Mouse (Mus musculus) MEL (cell line): ENCODE results near the gene Nek11. TPM values are rescaled to one million over a fixed set of nuclear protein-coding genes. Genes with fewer than 3 reads are reported as not detected.
"Not testable (repeated sequence)": the region's sequence is repeated elsewhere in the genome, so short reads cannot be mapped to it uniquely, and the experiment has no call there.

ENCODE experiments used
- DNase-seq: peaks from one replicate; pipeline ENCODE4 v3.0.0; 2011; ENCODE audit warnings: low read depth, low spot score
- H3K27ac ChIP-seq: 2 replicates; pipeline ENCODE4 v1.5.1; 2012; ENCODE audit warnings: low read depth, mild to moderate bottlenecking, control low read depth, low read length, moderate library complexity; ENCODE audit not compliant: control insufficient read depth
- H3K27me3 ChIP-seq, 2 experiments: fragments of 150-350 bp in 1 of 2; sonication (generic) in 1 of 2; 2 replicates each; pipeline ENCODE4 v1.6.1; 2012; ENCODE audit warnings: low read length in 2 of 2, mild to moderate bottlenecking in 2 of 2, improper control_type of control experiment in 1 of 2, moderate library complexity in 1 of 2; ENCODE audit not compliant: insufficient read depth in 2 of 2, control insufficient read depth in 1 of 2
- H3K36me3 ChIP-seq, 2 experiments: 2 replicates each; pipeline ENCODE4 v1.6.1; 2012 to 2014; ENCODE audit warnings: low read length in 2 of 2, improper control_type of control experiment in 1 of 2, inconsistent platforms in 1 of 2, mild to moderate bottlenecking in 1 of 2; ENCODE audit not compliant: insufficient read depth in 2 of 2, control insufficient read depth in 1 of 2
- H3K4me1 ChIP-seq, 2 experiments: fragments of 150-350 bp in 1 of 2; sonication (generic) in 1 of 2; 2 replicates each; pipeline ENCODE4 v1.6.1; 2012; ENCODE audit warnings: low read length in 2 of 2, improper control_type of control experiment in 1 of 2, mild to moderate bottlenecking in 1 of 2; ENCODE audit not compliant: insufficient read depth in 2 of 2, control insufficient read depth in 1 of 2
- H3K4me3 ChIP-seq, 2 experiments: fragments of 150-350 bp in 1 of 2; sonication (generic) in 1 of 2; 2 replicates each; pipeline ENCODE4 v1.5.1; 2012; ENCODE audit warnings: low read depth in 2 of 2, low read length in 2 of 2, mild to moderate bottlenecking in 2 of 2, moderate library complexity in 2 of 2, control low read depth in 1 of 2, improper control_type of control experiment in 1 of 2; ENCODE audit not compliant: control insufficient read depth in 1 of 2, insufficient read depth in 1 of 2
- H3K79me2 ChIP-seq: 2 replicates; pipeline ENCODE4 v1.6.1; 2012; ENCODE audit warnings: mild to moderate bottlenecking, low read length, moderate library complexity; ENCODE audit not compliant: control insufficient read depth, poor library complexity, insufficient read depth
- H3K9ac ChIP-seq: 2 replicates; pipeline ENCODE4 v1.6.1; 2012; ENCODE audit warnings: low read depth, mild to moderate bottlenecking, control low read depth, low read length, moderate library complexity; ENCODE audit not compliant: control insufficient read depth, poor library complexity, severe bottlenecking
- H3K9me3 ChIP-seq: fragments of 150-350 bp; sonication (generic); replicated peaks from 2 replicates; pipeline ENCODE4 v1.6.1; 2012; ENCODE audit warnings: mild to moderate bottlenecking, low read length, improper control_type of control experiment, moderate library complexity; ENCODE audit not compliant: insufficient read depth
- CTCF ChIP-seq, 3 experiments: IDR thresholded peaks in 2 of 3; conservative IDR thresholded peaks in 1 of 3; 2 replicates each; pipeline ENCODE4 v1.5.1; 2011 to 2012; ENCODE audit warnings: low read length in 3 of 3, low read depth in 2 of 3, mild to moderate bottlenecking in 2 of 3, improper control_type of control experiment in 1 of 3, inconsistent platforms in 1 of 3, mixed read lengths in 1 of 3, moderate library complexity in 1 of 3; ENCODE audit not compliant: control insufficient read depth in 1 of 3, insufficient read depth in 1 of 3, poor library complexity in 1 of 3, severe bottlenecking in 1 of 3
- ELF1 ChIP-seq: IDR thresholded peaks from 2 replicates; pipeline ENCODE4 v1.6.1; 2014; ENCODE audit warnings: low read depth, mild to moderate bottlenecking, inconsistent platforms, low read length, improper control_type of control experiment, moderate library complexity
- GATA1 ChIP-seq: IDR thresholded peaks from 2 replicates; pipeline ENCODE4 v1.6.1; 2011; ENCODE audit warnings: low read depth, low read length, improper control_type of control experiment
- HCFC1 ChIP-seq: IDR thresholded peaks from 2 replicates; pipeline ENCODE4 v1.6.1; 2012; ENCODE audit warnings: low read depth, mild to moderate bottlenecking, inconsistent platforms, low read length, improper control_type of control experiment, moderate library complexity
- MAX ChIP-seq: IDR thresholded peaks from 2 replicates; pipeline ENCODE4 v1.6.1; 2011; ENCODE audit warnings: low read length, improper control_type of control experiment
- MXI1 ChIP-seq: IDR thresholded peaks from 2 replicates; pipeline ENCODE4 v1.6.1; 2011; ENCODE audit warnings: mild to moderate bottlenecking, low read depth, low read length, improper control_type of control experiment
- NELFE ChIP-seq: IDR thresholded peaks from 2 replicates; pipeline ENCODE4 v1.6.1; 2011; ENCODE audit warnings: low read depth, low read length, improper control_type of control experiment
- POLR2A ChIP-seq, 2 experiments: IDR thresholded peaks; 2 replicates each; pipeline ENCODE4 v1.6.1; 2011 to 2012; ENCODE audit warnings: low read length in 2 of 2, mild to moderate bottlenecking in 2 of 2, control low read depth in 1 of 2, improper control_type of control experiment in 1 of 2, low read depth in 1 of 2, moderate library complexity in 1 of 2; ENCODE audit not compliant: control insufficient read depth in 1 of 2, insufficient read depth in 1 of 2, poor library complexity in 1 of 2
- SIN3A ChIP-seq: IDR thresholded peaks from 2 replicates; pipeline ENCODE4 v1.6.1; 2012; ENCODE audit warnings: low read length, improper control_type of control experiment, inconsistent platforms
- TBP ChIP-seq: IDR thresholded peaks from 2 replicates; pipeline ENCODE4 v1.8.0; 2011; ENCODE audit warnings: low read depth, low read length, improper control_type of control experiment
- TCF12 ChIP-seq: IDR thresholded peaks from 2 replicates; pipeline ENCODE4 v1.6.1; 2014; ENCODE audit warnings: low read depth, mild to moderate bottlenecking, inconsistent platforms, low read length, improper control_type of control experiment, moderate library complexity
- UBTF ChIP-seq: IDR thresholded peaks from 2 replicates; pipeline ENCODE4 v1.6.1; 2012; ENCODE audit warnings: low read depth, mild to moderate bottlenecking, inconsistent platforms, low read length, improper control_type of control experiment, moderate library complexity, borderline replicate concordance; ENCODE audit not compliant: insufficient read depth
- USF1 ChIP-seq: IDR thresholded peaks from 2 replicates; pipeline ENCODE4 v1.6.1; 2014; ENCODE audit warnings: low read depth, mild to moderate bottlenecking, inconsistent platforms, low read length, improper control_type of control experiment, moderate library complexity
- USF2 ChIP-seq, 2 experiments: IDR thresholded peaks; 2 replicates each; pipeline ENCODE4 v1.6.1; 2011 to 2012; ENCODE audit warnings: improper control_type of control experiment in 2 of 2, low read length in 2 of 2, borderline replicate concordance in 1 of 2, inconsistent platforms in 1 of 2, low read depth in 1 of 2, mild to moderate bottlenecking in 1 of 2; ENCODE audit not compliant: insufficient read depth in 1 of 2
- ZC3H11A ChIP-seq: IDR thresholded peaks from 2 replicates; pipeline ENCODE4 v1.6.1; 2012; ENCODE audit warnings: low read depth, mild to moderate bottlenecking, inconsistent platforms, low read length, improper control_type of control experiment
- ZMIZ1 ChIP-seq: IDR thresholded peaks from 2 replicates; pipeline ENCODE4 v1.6.1; 2012; ENCODE audit warnings: low read depth, mild to moderate bottlenecking, inconsistent platforms, low read length, improper control_type of control experiment, moderate library complexity
- ZNF384 ChIP-seq: IDR thresholded peaks from 2 replicates; pipeline ENCODE4 v1.6.1; 2012; ENCODE audit warnings: low read depth, mild to moderate bottlenecking, inconsistent platforms, low read length, improper control_type of control experiment
- polyA plus RNA-seq, 2 experiments: library from polyadenylated mRNA; stranded (reverse) in 1 of 2; unstranded in 1 of 2; fragments of >175 nt in 1 of 2; fragments of >200 nt in 1 of 2; gene quantifications; 2 replicates each; pipeline versions ENCODE4 v1.2.1 to v1.2.4; 2012; ENCODE audit warnings: low replicate concordance in 2 of 2, low read depth in 1 of 2; ENCODE audit not compliant: insufficient read length in 2 of 2, insufficient read depth in 1 of 2, missing spikeins in 1 of 2
- total RNA-seq: library from RNA; depleted of rRNA; stranded (reverse); fragments of 300-350 nt; gene quantifications from 2 replicates; pipeline ENCODE4 v1.2.3, GENCODE M21; 2012

Gene Nek11
- total and polyA plus RNA-seq, 3 experiments = 0.03 TPM; not detected in 2

GRCm38 (mm10) chr9:105131253-105132001 is 263.9 kb downstream of the Nek11 start, which contains the start of gene Nudt16:
Gene Nudt16, minus strand, starts transcription at chr9:105131824.
- peak within 1 kb of the TSS; percentile 74 to 98 for H3K4me3 ChIP-seq
- H3K36me3 ChIP-seq = no peaks in the 10 kb centered on the region
- peak within 1 kb of the TSS; percentile 40; the same call in 1 of the 2 replicates for H3K27ac ChIP-seq
- no peaks in the 10 kb centered on the region for H3K27me3 ChIP-seq
- peak; percentile 41; the same call in 1 of the 2 replicates for TF ChIP-seq MAX
- peak; percentile 95 for TF ChIP-seq ELF1
- 0 out of 2 replicates have a peak, but pooled peaks have one; percentile 15 for TF ChIP-seq TBP
- TF ChIP-seq ZNF384 = no peak
- TF ChIP-seq TCF12 = peak; percentile 42; the same call in 1 of the 2 replicates
- peak; percentile 77 for TF ChIP-seq NELFE
- TF ChIP-seq UBTF = no peak
- peak; percentile 38; the same call in 1 of the 2 replicates for TF ChIP-seq HCFC1
- peak in 1 of 2 experiments; percentile 68; a peak in 2 of 4 replicates for TF ChIP-seq POLR2A (IDR thresholded peaks at IDR 0.05; ENCODE audit: control insufficient read depth in 1 of 2, insufficient read depth in 1 of 2, low read depth in 1 of 2, low read length in 2 of 2, poor library complexity in 1 of 2)
- TF ChIP-seq ZMIZ1 = no peak
- no peak for TF ChIP-seq USF2 (IDR thresholded peaks at IDR 0.05; ENCODE audit: borderline replicate concordance in 1 of 2, insufficient read depth in 1 of 2, low read depth in 1 of 2, low read length in 2 of 2)
- no peak for TF ChIP-seq GATA1
- peak; percentile 28; the same call in 1 of the 2 replicates for TF ChIP-seq MXI1
- 0 out of 2 replicates have a peak, but pooled peaks have one; percentile 17 for TF ChIP-seq SIN3A
- H3K79me2 ChIP-seq = peaks cover 2% of the 10 kb centered on the region
- no peaks in the 10 kb centered on the region for H3K9me3 ChIP-seq
- H3K4me1 ChIP-seq = peaks cover 0 to 11% of the 10 kb centered on the region in 2 experiments; a peak in 3 of 4 replicates
- peak within 1 kb of the TSS; percentile 71 for H3K9ac ChIP-seq
- peak; percentile 94 for DNase-seq

- DNase-seq = no peak
- Histone ChIP-seq H3K9ac (no peak overlapping the region), H3K4me3 (no peak overlapping the region), H3K4me1 (peaks cover 0 to 11% of the 10 kb centered on the region in 2 experiments; a peak in 3 of 4 replicates), H3K9me3 (no peaks in the 10 kb centered on the region), H3K27ac (no peak overlapping the region), H3K27me3 (no peaks in the 10 kb centered on the region), H3K36me3 (no peaks in the 10 kb centered on the region), H3K79me2 (peaks cover 2% of the 10 kb centered on the region)
- TF ChIP-seq ZC3H11A = no peak
- TF ChIP-seq POLR2A (IDR thresholded peaks at IDR 0.05; ENCODE audit: control insufficient read depth in 1 of 2, insufficient read depth in 1 of 2, low read depth in 1 of 2, low read length in 2 of 2, poor library complexity in 1 of 2) = no peak
- no peak for TF ChIP-seq CTCF (IDR thresholded peaks at IDR 0.05 in 2 of 3, conservative IDR thresholded peaks at IDR 0.05 in 1 of 3; ENCODE audit: control insufficient read depth in 1 of 3, insufficient read depth in 1 of 3, low read depth in 2 of 3, low read length in 3 of 3, poor library complexity in 1 of 3, severe bottlenecking in 1 of 3)
- TF ChIP-seq TBP = no peak
- TF ChIP-seq USF1 = no peak
Measured at GRCm38 (mm10) chr9:105130331-105130730, 265.0 kb downstream of the Nek11 start.

GRCm38 (mm10) chr9:105125206-105125605 is 270.1 kb downstream of the Nek11 start:
- H3K9ac ChIP-seq, H3K4me3 ChIP-seq, H3K4me1 ChIP-seq, H3K9me3 ChIP-seq, H3K79me2 ChIP-seq, DNase-seq, H3K27me3 ChIP-seq, H3K36me3 ChIP-seq, H3K27ac ChIP-seq: not testable (repeated sequence)
